Mouse (Mus musculus): ENCODE data around the gene Mis12. TPM values are rescaled to one million over a fixed set of nuclear protein-coding genes. Genes with fewer than 3 reads are reported as not detected.

The Mis12 gene
- polyA plus RNA-seq (2014; fragmentation: Illumina TruSeq; extraction: RNeasy Lipid Tissue Mini Kit (QIAGEN cat#74804); ENCODE audit: low read depth, low replicate concordance) = 8.8 TPM

DNA sequence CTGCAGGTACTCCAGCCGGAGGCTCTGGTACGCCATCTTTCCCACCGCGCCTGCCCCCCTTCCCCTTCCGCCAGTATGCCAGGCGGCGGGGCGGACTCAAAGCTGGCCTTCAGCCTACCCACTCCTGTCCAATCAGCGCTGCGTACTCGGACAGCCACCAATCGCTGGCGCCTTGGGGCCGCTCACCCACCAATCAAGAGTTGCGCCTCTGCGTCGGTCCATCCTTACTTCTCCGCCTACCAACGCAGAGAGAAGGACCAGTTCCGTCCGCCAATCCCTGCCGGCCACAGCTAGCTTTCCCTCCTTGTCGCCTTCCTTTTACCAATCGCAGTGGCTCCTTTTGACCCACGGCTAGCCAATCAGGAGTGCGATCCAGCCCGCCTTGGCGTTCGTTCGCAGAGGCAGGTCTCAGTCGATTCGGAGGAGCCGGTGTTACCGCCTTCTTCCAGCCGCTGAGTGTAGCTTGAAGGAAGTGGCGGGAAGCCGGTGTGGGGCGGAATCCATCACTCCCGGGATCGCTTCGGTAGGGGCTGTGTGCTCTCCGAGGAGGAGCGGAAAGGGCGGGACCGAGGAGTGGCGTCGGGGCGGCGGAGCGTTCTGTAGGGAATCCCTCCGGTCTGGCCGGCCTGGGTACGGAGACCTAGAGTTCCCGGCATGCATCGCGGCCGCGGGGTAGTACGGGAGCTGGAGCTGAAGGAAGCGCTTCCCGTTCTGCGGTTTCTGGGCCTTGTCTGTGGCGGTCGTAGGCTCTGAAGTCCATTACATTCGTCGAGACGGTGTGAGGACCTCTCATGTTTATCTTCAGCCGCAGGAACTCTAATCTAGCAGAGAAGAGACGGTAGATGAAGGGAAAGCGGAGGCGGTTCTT is at the start of gene Mis12, which contains the start of gene Derl2:
TSS of gene Mis12 (plus strand) at position 411 of the 868 bp plus-strand sequence.
TSS of gene Derl2 (minus strand) at position 641 of the 868 bp plus-strand sequence.

DNA sequence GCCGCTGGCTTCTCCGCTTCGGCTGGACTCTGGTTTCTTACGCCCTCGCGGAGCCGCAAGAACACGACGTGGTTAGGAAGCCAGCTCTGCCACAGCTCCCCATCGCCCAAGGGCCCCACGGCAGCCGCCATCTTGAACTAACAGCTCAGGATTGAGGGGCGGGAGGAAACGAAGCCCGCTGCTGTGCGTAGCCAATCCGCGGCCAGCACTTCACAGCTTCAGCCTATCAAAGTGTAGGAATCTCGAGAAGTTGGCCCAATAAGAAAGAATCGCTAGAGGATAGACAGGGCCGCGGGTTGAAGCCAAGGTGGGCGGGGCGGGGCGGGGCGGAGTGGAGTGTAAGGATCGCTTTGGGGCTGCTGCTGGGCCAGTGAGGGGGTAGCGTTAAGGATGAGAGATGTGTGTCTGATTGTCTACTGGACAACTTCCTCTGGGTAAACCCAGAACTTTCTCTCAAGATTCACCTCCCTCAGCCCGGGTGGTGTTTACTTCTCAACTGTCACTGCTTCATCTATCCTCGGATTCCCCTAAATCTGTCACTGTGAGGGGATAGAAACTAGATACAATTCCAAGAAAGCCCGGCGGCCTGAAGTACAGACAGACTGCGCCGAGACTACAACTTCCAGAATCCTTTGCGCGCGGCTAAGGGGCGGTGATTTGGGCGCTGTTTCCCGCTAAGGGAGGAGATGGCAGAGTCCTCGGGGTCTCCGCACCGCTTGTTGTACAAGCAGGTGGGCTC is 49.4 kb upstream of the Mis12 start, which contains the start of the genes Nup88 and Rpain:
TSS of gene Nup88 (minus strand) at position 153 of the 739 bp plus-strand sequence.
TSS of gene Rpain (plus strand) at position 393 of the 739 bp plus-strand sequence.

GRCm38 (mm10) chr11:70982557-70983228 is 36.7 kb upstream of the Mis12 start, which contains the start of gene C1qbp:
TSS of gene C1qbp (minus strand) at chr11:70983026.

DNA sequence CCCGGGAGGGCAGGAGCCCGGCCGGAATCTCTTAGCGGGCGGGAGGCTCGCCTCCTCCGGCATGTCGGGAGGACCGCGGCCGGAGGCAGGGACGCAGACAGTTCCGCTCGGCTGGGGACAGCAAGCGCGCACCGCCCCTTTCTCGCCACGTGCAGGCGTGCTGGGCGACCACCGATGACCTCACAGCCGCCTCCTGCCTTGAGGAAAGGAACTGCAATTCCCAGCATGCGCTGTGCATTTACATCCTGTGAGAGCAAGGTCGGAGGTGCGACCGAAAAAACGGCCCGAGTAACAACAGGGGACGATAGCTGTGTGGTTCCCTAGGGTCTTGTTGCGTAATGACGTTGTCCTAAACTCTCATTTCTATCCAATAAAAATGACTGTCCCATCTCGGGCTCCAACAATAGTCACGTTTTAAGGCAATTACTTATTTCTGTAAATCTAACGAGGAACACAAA is 15.1 kb upstream of the Mis12 start, which contains the start of gene Dhx33:
TSS of gene Dhx33 (minus strand) at position 122 of the 458 bp plus-strand sequence.

GRCm38 (mm10) chr11:71033163-71033761 is 13.9 kb downstream of the Mis12 start, which contains the start of gene 6330403K07Rik:
TSS of gene 6330403K07Rik (minus strand) at chr11:71033513.

Other genes starting within 250 kb of the Mis12 start
- gene Scimp, start 207.0 kb upstream of the Mis12 start, polyA plus RNA-seq (2014; fragmentation: Illumina TruSeq; extraction: RNeasy Lipid Tissue Mini Kit (QIAGEN cat#74804); ENCODE audit: low read depth, low replicate concordance) = not detected
- 25.0 TPM for gene Rabep1, start 174.8 kb upstream of the Mis12 start, polyA plus RNA-seq (2014; fragmentation: Illumina TruSeq; extraction: RNeasy Lipid Tissue Mini Kit (QIAGEN cat#74804); ENCODE audit: low read depth, low replicate concordance)
- gene Nup88, start 49.6 kb upstream of the Mis12 start, polyA plus RNA-seq (2014; fragmentation: Illumina TruSeq; extraction: RNeasy Lipid Tissue Mini Kit (QIAGEN cat#74804); ENCODE audit: low read depth, low replicate concordance) = 57.8 TPM
- 32.9 TPM for gene Rpain, start 49.4 kb upstream of the Mis12 start, polyA plus RNA-seq (2014; fragmentation: Illumina TruSeq; extraction: RNeasy Lipid Tissue Mini Kit (QIAGEN cat#74804); ENCODE audit: low read depth, low replicate concordance)
- gene C1qbp, start 36.6 kb upstream of the Mis12 start, polyA plus RNA-seq (2014; fragmentation: Illumina TruSeq; extraction: RNeasy Lipid Tissue Mini Kit (QIAGEN cat#74804); ENCODE audit: low read depth, low replicate concordance) = 192 TPM
- gene Dhx33, start 15.2 kb upstream of the Mis12 start, polyA plus RNA-seq (2014; fragmentation: Illumina TruSeq; extraction: RNeasy Lipid Tissue Mini Kit (QIAGEN cat#74804); ENCODE audit: low read depth, low replicate concordance) = 8.7 TPM
- 22.3 TPM for gene Derl2, start 230 bp downstream of the Mis12 start, polyA plus RNA-seq (2014; fragmentation: Illumina TruSeq; extraction: RNeasy Lipid Tissue Mini Kit (QIAGEN cat#74804); ENCODE audit: low read depth, low replicate concordance)
- gene 6330403K07Rik, start 13.9 kb downstream of the Mis12 start, polyA plus RNA-seq (2014; fragmentation: Illumina TruSeq; extraction: RNeasy Lipid Tissue Mini Kit (QIAGEN cat#74804); ENCODE audit: low read depth, low replicate concordance) = 1.0 TPM
- not detected for gene Nlrp1a, start 125.1 kb downstream of the Mis12 start, polyA plus RNA-seq (2014; fragmentation: Illumina TruSeq; extraction: RNeasy Lipid Tissue Mini Kit (QIAGEN cat#74804); ENCODE audit: low read depth, low replicate concordance)
- 0.21 TPM for gene Nlrp1b, start 211.1 kb downstream of the Mis12 start, polyA plus RNA-seq (2014; fragmentation: Illumina TruSeq; extraction: RNeasy Lipid Tissue Mini Kit (QIAGEN cat#74804); ENCODE audit: low read depth, low replicate concordance)